Mouse (Mus musculus) C2C12 (cell line): Measurements from ENCODE around the gene Tnfsf4. TPM values are rescaled to one million over a fixed set of nuclear protein-coding genes. Genes with fewer than 3 reads are reported as not detected.

Source experiments
- H3K27me3 ChIP-seq: one replicate; pipeline ENCODE4 v1.6.1; 2011; ENCODE audit not compliant: control insufficient read depth, insufficient read depth, insufficient read length
- H3K36me3 ChIP-seq: one replicate; pipeline ENCODE4 v1.6.1; 2011; ENCODE audit not compliant: control insufficient read depth, insufficient read depth
- H3K4me3 ChIP-seq: one replicate; pipeline ENCODE4 v1.5.1; 2011; ENCODE audit warnings: mild to moderate bottlenecking, control low read depth; ENCODE audit not compliant: poor library complexity, insufficient read depth, severe bottlenecking
- H3K79me2 ChIP-seq: one replicate; pipeline ENCODE4 v1.6.1; 2011; ENCODE audit not compliant: control insufficient read depth, insufficient read depth
- H3K79me3 ChIP-seq: one replicate; pipeline ENCODE4 v1.6.1; 2011; ENCODE audit warnings: low read depth, control low read depth
- H3ac ChIP-seq: one replicate; pipeline ENCODE3; 2011; ENCODE audit warnings: low read depth; ENCODE audit not compliant: control insufficient read depth, insufficient read length
- CEBPB ChIP-seq: IDR thresholded peaks from one replicate; pipeline ENCODE4 v1.6.1; 2011; ENCODE audit warnings: low read depth, mild to moderate bottlenecking, control low read depth, moderate library complexity
- CTCF ChIP-seq: IDR thresholded peaks from one replicate; pipeline ENCODE4 v1.5.1; 2011; ENCODE audit not compliant: control insufficient read depth, insufficient read depth, insufficient read length
- FOSL1 ChIP-seq: IDR thresholded peaks from one replicate; pipeline ENCODE4 v1.8.0; 2011; ENCODE audit warnings: mild to moderate bottlenecking, low read length; ENCODE audit not compliant: poor library complexity, insufficient read depth, severe bottlenecking
- MAX ChIP-seq: IDR thresholded peaks from one replicate; pipeline ENCODE4 v1.6.1; 2011; ENCODE audit warnings: mild to moderate bottlenecking, control low read depth
- MYOD1 ChIP-seq: IDR thresholded peaks from one replicate; pipeline ENCODE4 v1.6.1; 2011; ENCODE audit warnings: low read depth; ENCODE audit not compliant: control insufficient read depth, insufficient read length
- MYOG ChIP-seq: IDR thresholded peaks from one replicate; pipeline ENCODE4 v1.6.1; 2011; ENCODE audit not compliant: control insufficient read depth, insufficient read length; ENCODE audit errors: extremely low read depth
- USF1 ChIP-seq: IDR thresholded peaks from one replicate; pipeline ENCODE4 v1.6.1; 2011; ENCODE audit warnings: low read depth, mild to moderate bottlenecking, control low read depth, moderate library complexity
- polyA plus RNA-seq: library from polyadenylated mRNA; unstranded; fragments of >200 nt; fragmentation: generic; extraction: Trizol; gene quantifications from one replicate; pipeline ENCODE4 v1.2.1, GENCODE M21; 2012; ENCODE audit warnings: missing spikeins

Gene Tnfsf4
- polyA plus RNA-seq, 1 experiment, result not detected

GRCm38 (mm10) chr1:161400126-161400525 lies 4.9 kb downstream of the Tnfsf4 start:
- Histone ChIP-seq H3K36me3 (no peaks in the 10 kb centered on the region), H3K79me3 (no peaks in the 10 kb centered on the region), H3ac (no peak overlapping the region), H3K4me3 (no peak overlapping the region), H3K79me2 (no peaks in the 10 kb centered on the region), H3K27me3 (no peaks in the 10 kb centered on the region)
- peak; percentile 38 for TF ChIP-seq CTCF
- no peak for TF ChIP-seq CEBPB

- Histone ChIP-seq H3K79me2 (no peaks in the 10 kb centered on the region), H3K4me3 (no peak overlapping the region), H3K79me3 (no peaks in the 10 kb centered on the region), H3K36me3 (no peaks in the 10 kb centered on the region), H3K27me3 (no peaks in the 10 kb centered on the region), H3ac (no peak overlapping the region)
- TF ChIP-seq FOSL1 (no peak), CTCF (no peak), MAX (no peak), MYOG (no peak), CEBPB (no peak), USF1 (no peak), MYOD1 (no peak)
Observed at GRCm38 (mm10) chr1:161403061-161403460, 7.9 kb downstream of the Tnfsf4 start.

GRCm38 (mm10) chr1:161406480-161406879 lies 11.3 kb downstream of the Tnfsf4 start:
- TF ChIP-seq MYOG, result no peak
- no peaks in the 10 kb centered on the region for H3K36me3 ChIP-seq
- H3K27me3 ChIP-seq, result no peaks in the 10 kb centered on the region
- H3K79me3 ChIP-seq, result no peaks in the 10 kb centered on the region
- H3K79me2 ChIP-seq, result no peaks in the 10 kb centered on the region
- no peak overlapping the region for H3ac ChIP-seq
- H3K4me3 ChIP-seq, result no peak overlapping the region

GRCm38 (mm10) chr1:161419926-161420325 lies 24.7 kb downstream of the Tnfsf4 start:
- Histone ChIP-seq H3K79me2 (no peaks in the 10 kb centered on the region), H3ac (no peak overlapping the region), H3K4me3 (no peak overlapping the region), H3K79me3 (no peaks in the 10 kb centered on the region), H3K27me3 (no peaks in the 10 kb centered on the region), H3K36me3 (no peaks in the 10 kb centered on the region)
- TF ChIP-seq CEBPB (no peak), MAX (no peak), USF1 (no peak), CTCF (no peak), MYOG (no peak), MYOD1 (no peak), FOSL1 (no peak)

- Histone ChIP-seq H3K79me3 (no peaks in the 10 kb centered on the region), H3K4me3 (no peak overlapping the region), H3ac (no peak overlapping the region), H3K36me3 (no peaks in the 10 kb centered on the region), H3K79me2 (no peaks in the 10 kb centered on the region), H3K27me3 (no peaks in the 10 kb centered on the region)
- no peak for TF ChIP-seq MYOD1
- TF ChIP-seq MAX, result no peak
Observed at GRCm38 (mm10) chr1:161420646-161421045, 25.4 kb downstream of the Tnfsf4 start.

- no peaks in the 10 kb centered on the region for H3K79me3 ChIP-seq
- H3K79me2 ChIP-seq, result no peaks in the 10 kb centered on the region
- no peaks in the 10 kb centered on the region for H3K36me3 ChIP-seq
- H3K27me3 ChIP-seq, result no peaks in the 10 kb centered on the region
- H3K4me3 ChIP-seq, result no peak overlapping the region
- TF ChIP-seq MAX (no peak), CEBPB (no peak), MYOG (no peak), USF1 (no peak), FOSL1 (no peak), CTCF (no peak), MYOD1 (no peak)
- no peak overlapping the region for H3ac ChIP-seq
Observed at GRCm38 (mm10) chr1:161426277-161427056, 31.3 kb downstream of the Tnfsf4 start.
